ENCODE assay signal across 1 mouse cellular context in the genomic region with DNA sequence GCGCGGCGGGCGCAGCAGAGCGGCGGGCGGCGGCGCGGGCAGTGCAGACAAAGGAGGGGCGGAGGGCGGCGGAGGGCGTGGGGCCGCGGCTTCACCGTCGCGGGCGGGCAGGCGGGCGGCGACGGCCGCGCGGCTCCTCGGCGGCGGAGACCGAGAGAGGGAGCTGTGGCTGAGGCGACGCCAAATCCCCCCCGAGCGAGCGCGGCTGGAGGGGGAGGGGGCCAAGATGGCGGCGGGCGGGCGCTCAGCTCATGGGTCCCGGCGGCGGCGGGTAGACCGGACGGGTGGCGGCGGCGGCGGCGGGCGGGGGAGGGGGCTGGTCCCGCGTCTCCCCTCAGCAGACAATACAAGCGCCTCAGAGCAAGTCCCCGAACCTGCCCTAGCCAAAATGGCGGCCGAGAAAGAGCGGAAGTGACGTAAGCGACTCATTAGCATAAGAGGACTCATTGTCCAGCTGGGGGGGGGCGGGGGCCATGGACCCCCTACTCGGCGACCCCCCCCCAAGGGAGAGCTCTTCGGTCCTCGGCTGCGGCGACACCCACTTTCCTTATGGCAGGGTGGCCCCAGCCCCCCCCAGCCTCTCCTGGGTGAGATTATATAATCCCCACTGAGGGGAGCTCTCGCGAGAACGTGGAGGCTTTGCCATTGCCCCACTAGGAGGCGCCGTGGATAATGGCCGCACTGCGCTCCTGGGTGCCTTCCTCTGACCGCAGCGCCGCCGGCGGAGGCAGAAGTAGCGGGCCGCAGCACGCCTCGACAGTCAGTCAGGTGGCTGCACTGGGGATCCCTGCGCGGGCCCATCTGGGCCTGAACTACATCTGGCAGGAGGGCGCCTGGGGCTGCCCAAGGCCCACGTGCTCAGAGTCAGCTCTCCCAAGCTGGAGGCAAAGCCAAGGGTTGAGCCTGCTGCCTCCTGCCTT.
TF ChIP-seq lines count a peak whose summit lies in the region.

A gene (minus strand): TSS at position 388 of the 920 bp plus-strand sequence.

TF ChIP-seq in MEL, 35 proteins besides CTCF, POLR2A, EP300 and RAD21 (continued from another document):
- TF ChIP-seq RCOR1 (IDR thresholded peaks at IDR 0.05; ENCODE audit: low read depth, low read length) (0 out of 2 replicates have a peak, but pooled peaks have one; percentile 9), USF2 (IDR thresholded peaks at IDR 0.05; ENCODE audit: borderline replicate concordance in 1 of 2, insufficient read depth in 1 of 2, low read depth in 1 of 2, low read length in 2 of 2) (no peak), ELF1 (IDR thresholded peaks at IDR 0.05; ENCODE audit: low read depth, low read length) (peak; percentile 65), POLR2AphosphoS2 (IDR thresholded peaks at IDR 0.05; ENCODE audit: low read length) (no peak; the same call in none of the 2 replicates), JUND (IDR thresholded peaks at IDR 0.05; ENCODE audit: low read depth, low read length) (no peak), ETS1 (IDR thresholded peaks at IDR 0.05; ENCODE audit: low read depth, low read length) (peak; percentile 80), GABPA (IDR thresholded peaks at IDR 0.05; ENCODE audit: low read depth, low read length) (no peak), HCFC1 (IDR thresholded peaks at IDR 0.05; ENCODE audit: low read depth, low read length) (peak; percentile 81), SMC3 (IDR thresholded peaks at IDR 0.05; ENCODE audit: low read depth, low read length) (no peak), KAT2A (conservative IDR thresholded peaks at IDR 0.05; ENCODE audit: low read depth, low read length) (peak; percentile 91), ZKSCAN1 (IDR thresholded peaks at IDR 0.05; ENCODE audit: low read depth, low read length) (no peak), MAFK (IDR thresholded peaks at IDR 0.05; ENCODE audit: borderline replicate concordance, low read depth, low read length) (no peak), NRF1 (IDR thresholded peaks at IDR 0.05; ENCODE audit: insufficient read depth, low read depth, low read length, poor library complexity, severe bottlenecking) (peak; percentile 33; the same call in 1 of the 2 replicates), E2F4 (IDR thresholded peaks at IDR 0.05; ENCODE audit: borderline replicate concordance, low read depth, low read length) (no peak; the same call in 1 of the 2 replicates), TBP (IDR thresholded peaks at IDR 0.05; ENCODE audit: low read depth, low read length) (peak; percentile 78; the same call in 1 of the 2 replicates), USF1 (IDR thresholded peaks at IDR 0.05; ENCODE audit: low read depth, low read length) (peak; percentile 91)
